Mouse (Mus musculus): ENCODE data around the gene Fbxl18. TPM values are rescaled to one million over a fixed set of nuclear protein-coding genes. Genes with fewer than 3 reads are reported as not detected.
A peak's percentile ranks its signal among the peaks of the same experiment; 100 is the strongest.

Gene Fbxl18
- polyA plus RNA-seq, 1 experiment from 2014 or later, result 14.5 TPM

DNA sequence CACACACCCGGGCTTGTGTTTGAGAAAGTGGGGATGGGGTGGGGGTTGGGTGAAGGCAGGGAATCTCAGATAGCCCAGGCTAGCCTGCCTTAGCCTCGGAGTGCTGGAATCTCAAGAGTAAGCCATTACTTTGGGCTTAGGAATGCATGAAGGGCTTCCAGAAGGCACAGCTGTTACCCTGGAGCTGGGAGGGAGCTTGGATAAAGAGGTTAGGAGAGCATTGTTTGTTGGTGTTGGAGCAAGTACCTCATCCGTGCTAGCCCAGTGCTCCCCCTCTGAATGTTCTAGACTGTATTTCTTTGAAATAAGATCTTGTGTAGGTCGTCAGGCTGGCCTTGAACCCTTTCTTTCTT lies 34.2 kb upstream of the Fbxl18 start:
- Histone ChIP-seq H3K9me3 (replicated peaks; ENCODE audit: control insufficient read depth, low read length) (no peaks in the 10 kb centered on the region), H3K27me3 (replicated peaks; ENCODE audit: control insufficient read depth, insufficient read depth, low read length) (no peaks in the 10 kb centered on the region), H3K9ac (ENCODE audit: low read length) (peak overlapping the region; percentile 52), H3K27ac (ENCODE audit: low read depth, low read length) (no peak overlapping the region), H3K4me2 (ENCODE audit: low read length) (peak overlapping the region; percentile 60), H3K4me1 (ENCODE audit: control insufficient read depth, insufficient read depth, low read length) (0 out of 2 replicates have a peak, but pooled peaks cover 6% of the 10 kb centered on the region), H3K4me3 (ENCODE audit: low read depth, low read length) (peak overlapping the region; percentile 26), H3K36me3 (ENCODE audit: control insufficient read depth, insufficient read depth, low read length) (no peaks in the 10 kb centered on the region)
- DNase-seq (ENCODE audit: low spot score) (no peak), ATAC-seq (no peak)
- 16% methylated on average over 4 of the region's 4 CpGs for WGBS

DNA sequence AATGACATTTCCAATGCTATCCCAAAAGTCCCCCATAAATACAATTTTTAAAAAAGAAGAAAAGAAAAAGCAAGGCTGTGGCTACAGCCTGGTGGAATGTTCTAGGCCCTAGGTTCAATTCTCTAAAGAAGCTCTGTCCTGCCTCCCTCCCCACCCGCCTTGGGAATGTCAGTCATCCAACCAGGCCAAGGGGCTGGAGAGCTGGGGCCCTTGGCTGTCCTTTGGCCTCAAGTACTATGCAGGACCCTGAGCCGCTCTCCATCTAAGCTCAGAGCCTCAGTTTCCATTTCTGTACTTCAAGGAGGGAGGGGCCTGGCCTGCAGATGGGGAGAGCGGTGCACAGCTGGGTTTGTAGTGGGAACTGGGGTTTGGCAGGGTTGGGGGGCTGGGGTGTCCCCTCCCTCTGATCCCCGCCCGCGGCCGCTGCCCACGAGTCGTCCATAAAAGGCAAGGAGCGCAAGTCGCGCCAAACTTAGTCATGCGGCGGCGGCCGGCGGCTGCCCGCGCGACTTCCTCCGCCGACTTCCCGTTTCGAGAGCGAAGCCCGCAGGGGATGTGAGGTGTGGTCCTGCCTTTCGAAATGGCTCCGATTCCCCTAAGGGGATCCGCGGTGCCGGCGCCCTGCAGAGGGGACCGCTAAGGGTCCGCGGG lies 33.7 kb upstream of the Fbxl18 start:
- peak; percentile 42; the same call in 1 of the 2 replicates for ATAC-seq
- 5% methylated on average over 35 of the region's 35 CpGs for WGBS

DNA sequence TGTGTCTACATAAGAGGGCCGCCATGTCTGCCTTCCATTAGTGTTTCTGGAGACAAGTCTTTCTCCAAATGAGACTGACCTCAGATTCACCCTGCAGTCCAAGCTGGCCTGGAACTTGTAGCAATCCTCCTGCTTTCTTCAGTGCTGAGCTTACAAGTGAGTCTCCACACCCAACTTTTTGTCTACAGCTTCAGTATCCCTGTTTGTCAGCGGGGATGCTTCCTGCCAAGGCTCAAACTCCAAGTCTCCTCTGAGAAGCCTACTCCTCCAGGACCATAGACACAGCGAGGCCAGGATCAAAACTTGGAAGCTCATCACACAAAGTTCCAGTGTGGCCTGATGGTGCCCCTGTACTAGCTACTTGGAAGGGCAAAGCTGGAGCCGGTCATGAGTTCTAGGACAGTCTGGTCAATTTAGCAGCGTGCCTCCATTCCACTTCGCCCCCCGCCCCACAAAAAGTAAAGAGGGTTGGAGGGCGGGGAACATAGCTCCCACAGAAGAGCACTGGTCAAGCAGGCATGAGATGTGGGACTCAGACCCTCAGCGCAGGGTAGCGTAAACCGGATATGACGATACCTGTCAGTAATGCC lies 32.2 kb upstream of the Fbxl18 start:
- Histone ChIP-seq H3K4me3 (ENCODE audit: low read depth, low read length) (no peak overlapping the region), H3K4me2 (ENCODE audit: low read length) (no peak overlapping the region), H3K9me3 (replicated peaks; ENCODE audit: control insufficient read depth, low read length) (no peaks in the 10 kb centered on the region), H3K27ac (ENCODE audit: low read depth, low read length) (no peak overlapping the region), H3K27me3 (replicated peaks; ENCODE audit: control insufficient read depth, insufficient read depth, low read length) (no peaks in the 10 kb centered on the region), H3K9ac (ENCODE audit: low read length) (no peak overlapping the region), H3K4me1 (ENCODE audit: control insufficient read depth, insufficient read depth, low read length) (0 out of 2 replicates have a peak, but pooled peaks cover 6% of the 10 kb centered on the region), H3K36me3 (ENCODE audit: control insufficient read depth, insufficient read depth, low read length) (no peaks in the 10 kb centered on the region)
- DNase-seq (ENCODE audit: low spot score) (no peak), ATAC-seq (no peak)
- WGBS, result 92% methylated on average over 12 of the region's 12 CpGs

More for the DNA sequence above, 33.7 kb upstream of the Fbxl18 start:
- peak; percentile 34 for DNase-seq (ENCODE audit: low spot score)
- Histone ChIP-seq H3K4me1 (ENCODE audit: control insufficient read depth, insufficient read depth, low read length) (0 out of 2 replicates have a peak, but pooled peaks cover 6% of the 10 kb centered on the region), H3K36me3 (ENCODE audit: control insufficient read depth, insufficient read depth, low read length) (no peaks in the 10 kb centered on the region), H3K27ac (ENCODE audit: low read depth, low read length) (no peak overlapping the region), H3K9me3 (replicated peaks; ENCODE audit: control insufficient read depth, low read length) (no peaks in the 10 kb centered on the region), H3K4me3 (ENCODE audit: low read depth, low read length) (peak overlapping the region; percentile 26), H3K27me3 (replicated peaks; ENCODE audit: control insufficient read depth, insufficient read depth, low read length) (no peaks in the 10 kb centered on the region), H3K4me2 (ENCODE audit: low read length) (peak overlapping the region; percentile 60), H3K9ac (ENCODE audit: low read length) (peak overlapping the region; percentile 52)

DNA sequence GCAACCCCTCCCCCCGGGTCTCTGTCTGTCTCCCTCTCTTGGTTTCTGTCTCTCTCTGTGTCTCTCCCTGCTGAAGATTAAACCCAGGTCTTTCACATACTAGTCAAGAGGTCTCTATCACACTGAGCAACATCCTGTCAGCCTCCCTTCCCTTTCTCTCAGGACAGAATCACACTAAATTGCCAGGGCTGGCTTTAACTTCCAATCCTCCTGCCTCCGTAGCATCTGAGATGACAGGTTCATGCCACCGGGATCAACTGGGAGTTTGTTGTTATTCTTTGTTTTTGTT lies 31.7 kb upstream of the Fbxl18 start:
- WGBS, result 57% methylated on average over 3 of the region's 3 CpGs
- ATAC-seq, result no peak
- Histone ChIP-seq H3K9me3 (replicated peaks; ENCODE audit: control insufficient read depth, low read length) (no peaks in the 10 kb centered on the region), H3K4me2 (ENCODE audit: low read length) (no peak overlapping the region), H3K27ac (ENCODE audit: low read depth, low read length) (no peak overlapping the region), H3K4me3 (ENCODE audit: low read depth, low read length) (no peak overlapping the region), H3K27me3 (replicated peaks; ENCODE audit: control insufficient read depth, insufficient read depth, low read length) (no peaks in the 10 kb centered on the region), H3K9ac (ENCODE audit: low read length) (no peak overlapping the region), H3K4me1 (ENCODE audit: control insufficient read depth, insufficient read depth, low read length) (0 out of 2 replicates have a peak, but pooled peaks cover 6% of the 10 kb centered on the region), H3K36me3 (ENCODE audit: control insufficient read depth, insufficient read depth, low read length) (no peaks in the 10 kb centered on the region)
- DNase-seq (ENCODE audit: low spot score), result no peak

DNA sequence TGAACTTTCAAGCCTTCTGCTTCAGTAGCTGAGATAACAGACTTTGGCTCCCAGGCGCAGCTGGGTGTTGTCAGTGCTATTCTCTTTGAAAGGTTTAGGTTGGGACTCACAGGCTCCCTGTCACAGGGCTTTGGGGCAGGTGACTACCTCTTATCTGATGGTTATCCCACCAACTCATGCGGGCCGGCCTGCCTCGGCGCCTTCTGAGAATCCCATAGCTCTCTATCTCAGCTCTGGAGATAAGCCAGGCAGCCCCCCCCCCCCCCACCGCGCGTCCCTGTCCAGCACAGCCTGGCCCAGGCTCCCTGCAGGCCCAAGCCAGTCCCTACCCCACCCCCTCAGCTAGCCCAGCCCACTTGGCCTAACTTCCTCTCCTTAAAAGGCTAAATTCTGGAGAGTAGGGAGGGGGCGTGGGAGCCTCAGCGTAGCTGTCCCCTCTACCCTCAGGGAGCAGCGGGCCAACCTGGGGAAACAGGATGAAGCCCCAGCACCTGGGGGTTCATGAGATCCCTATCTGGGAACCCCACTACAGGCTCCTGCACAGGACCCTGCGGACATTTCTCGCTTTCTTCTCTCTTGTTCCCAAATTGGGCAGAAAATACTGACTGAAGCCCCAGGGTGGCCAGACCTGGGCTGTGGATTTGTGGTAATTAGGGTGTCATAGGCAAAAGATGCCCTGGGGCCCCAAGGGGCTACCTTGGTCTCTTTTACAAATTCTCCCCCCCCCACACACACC lies 31.2 kb upstream of the Fbxl18 start:
- WGBS, result 14% methylated on average over 13 of the region's 13 CpGs
- Histone ChIP-seq H3K4me2 (ENCODE audit: low read length) (no peak overlapping the region), H3K27me3 (replicated peaks; ENCODE audit: control insufficient read depth, insufficient read depth, low read length) (no peaks in the 10 kb centered on the region), H3K9me3 (replicated peaks; ENCODE audit: control insufficient read depth, low read length) (no peaks in the 10 kb centered on the region), H3K9ac (ENCODE audit: low read length) (no peak overlapping the region), H3K27ac (ENCODE audit: low read depth, low read length) (no peak overlapping the region), H3K36me3 (ENCODE audit: control insufficient read depth, insufficient read depth, low read length) (no peaks in the 10 kb centered on the region), H3K4me1 (ENCODE audit: control insufficient read depth, insufficient read depth, low read length) (0 out of 2 replicates have a peak, but pooled peaks cover 6% of the 10 kb centered on the region), H3K4me3 (ENCODE audit: low read depth, low read length) (no peak overlapping the region)
- no peak for DNase-seq (ENCODE audit: low spot score)
- ATAC-seq, result peak; percentile 32; the same call in 1 of the 2 replicates

DNA sequence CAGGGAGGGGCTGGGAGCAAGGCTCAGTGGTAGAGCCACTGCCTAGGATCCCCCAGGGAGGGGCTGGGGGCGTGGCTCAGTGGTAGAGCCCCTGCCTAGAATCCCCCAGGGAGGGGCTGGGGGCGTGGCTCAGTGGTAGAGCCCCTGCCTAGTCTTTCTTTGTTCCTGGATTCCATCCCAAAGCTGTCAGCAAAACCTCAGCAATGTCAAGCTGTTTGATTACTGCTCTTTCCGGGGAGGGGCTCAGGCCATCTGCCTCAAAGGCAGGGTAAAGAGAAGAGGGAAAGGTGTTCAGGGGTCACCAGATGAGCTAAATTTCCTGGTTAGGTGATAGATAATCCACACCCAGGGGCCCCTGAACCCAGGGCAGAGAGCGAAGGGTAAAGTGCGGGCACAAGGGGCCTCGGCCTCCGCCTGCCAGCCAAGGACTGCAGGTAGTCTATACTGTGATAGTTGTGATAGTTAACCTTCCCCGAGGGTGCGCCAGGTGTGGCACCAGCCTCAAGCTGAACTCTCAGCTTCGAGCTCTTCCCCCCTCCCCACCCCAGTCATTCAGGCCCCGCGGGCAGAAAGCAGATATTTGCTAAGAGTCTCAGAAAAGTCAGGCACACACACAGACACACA lies 29.2 kb upstream of the Fbxl18 start:
- H3K4me2 ChIP-seq (ENCODE audit: low read length), result no peak overlapping the region
- 0 out of 2 replicates have a peak, but pooled peaks cover 6% of the 10 kb centered on the region for H3K4me1 ChIP-seq (ENCODE audit: control insufficient read depth, insufficient read depth, low read length)
- no peak overlapping the region for H3K4me3 ChIP-seq (ENCODE audit: low read depth, low read length)
- no peaks in the 10 kb centered on the region for H3K36me3 ChIP-seq (ENCODE audit: control insufficient read depth, insufficient read depth, low read length)
- H3K27ac ChIP-seq (ENCODE audit: low read depth, low read length), result no peak overlapping the region
- H3K9ac ChIP-seq (ENCODE audit: low read length), result no peak overlapping the region
- H3K27me3 ChIP-seq (replicated peaks; ENCODE audit: control insufficient read depth, insufficient read depth, low read length), result no peaks in the 10 kb centered on the region
- H3K9me3 ChIP-seq (replicated peaks; ENCODE audit: control insufficient read depth, low read length), result no peaks in the 10 kb centered on the region
- ATAC-seq, result no peak
- no peak for DNase-seq (ENCODE audit: low spot score)
- 83% methylated on average over 12 of the region's 12 CpGs for WGBS

DNA sequence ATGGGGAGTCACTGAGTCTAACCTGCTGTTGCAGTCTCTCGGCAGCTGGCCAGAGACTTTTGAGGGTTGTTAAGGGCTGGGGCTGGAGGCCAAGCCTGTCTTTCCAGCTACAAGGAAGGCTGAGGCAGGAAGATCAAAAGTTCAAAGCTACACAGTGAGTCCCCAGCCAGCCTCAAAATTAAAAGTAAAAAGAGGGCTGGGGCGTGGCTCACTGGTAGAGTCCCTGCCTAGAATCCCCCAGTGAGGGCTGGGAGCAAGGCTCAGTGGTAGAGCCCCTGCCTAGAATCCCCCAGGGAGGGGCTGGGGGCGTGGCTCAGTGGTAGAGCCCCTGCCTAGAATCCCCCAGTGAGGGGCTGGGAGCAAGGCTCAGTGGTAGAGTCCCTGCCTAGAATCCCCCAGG lies 28.6 kb upstream of the Fbxl18 start:
- Histone ChIP-seq H3K4me2 (ENCODE audit: low read length) (no peak overlapping the region), H3K36me3 (ENCODE audit: control insufficient read depth, insufficient read depth, low read length) (no peaks in the 10 kb centered on the region), H3K9ac (ENCODE audit: low read length) (no peak overlapping the region), H3K4me1 (ENCODE audit: control insufficient read depth, insufficient read depth, low read length) (0 out of 2 replicates have a peak, but pooled peaks cover 4% of the 10 kb centered on the region), H3K9me3 (replicated peaks; ENCODE audit: control insufficient read depth, low read length) (no peaks in the 10 kb centered on the region), H3K27me3 (replicated peaks; ENCODE audit: control insufficient read depth, insufficient read depth, low read length) (no peaks in the 10 kb centered on the region), H3K27ac (ENCODE audit: low read depth, low read length) (no peak overlapping the region), H3K4me3 (ENCODE audit: low read depth, low read length) (no peak overlapping the region)
- no peak for ATAC-seq
- DNase-seq (ENCODE audit: low spot score), result no peak
- WGBS, result 81% methylated on average over 3 of the region's 3 CpGs

DNA sequence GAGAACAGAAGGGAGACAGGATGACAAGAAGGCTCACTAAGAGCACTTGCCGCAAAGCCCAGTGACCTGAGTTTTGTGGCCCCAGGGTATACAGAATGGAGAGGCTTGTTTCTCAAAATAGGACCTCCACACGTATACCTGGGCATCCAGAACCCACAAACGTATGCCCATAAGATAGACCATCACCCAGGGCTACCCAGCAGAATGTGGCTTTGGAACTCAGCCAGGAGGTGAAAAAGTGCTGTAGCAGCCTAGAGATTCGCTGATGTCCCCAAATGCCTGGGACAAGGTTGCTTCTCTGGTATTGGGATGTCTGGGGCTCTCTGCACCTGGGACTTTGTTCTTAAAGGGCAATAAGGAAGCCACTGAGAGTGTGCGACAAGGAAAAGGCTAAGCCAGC lies 27.0 kb upstream of the Fbxl18 start:
- Histone ChIP-seq H3K27me3 (replicated peaks; ENCODE audit: control insufficient read depth, insufficient read depth, low read length) (no peaks in the 10 kb centered on the region), H3K4me1 (ENCODE audit: control insufficient read depth, insufficient read depth, low read length) (0 out of 2 replicates have a peak, but pooled peaks cover 4% of the 10 kb centered on the region), H3K27ac (ENCODE audit: low read depth, low read length) (no peak overlapping the region), H3K9ac (ENCODE audit: low read length) (no peak overlapping the region), H3K36me3 (ENCODE audit: control insufficient read depth, insufficient read depth, low read length) (no peaks in the 10 kb centered on the region), H3K4me3 (ENCODE audit: low read depth, low read length) (no peak overlapping the region), H3K9me3 (replicated peaks; ENCODE audit: control insufficient read depth, low read length) (no peaks in the 10 kb centered on the region), H3K4me2 (ENCODE audit: low read length) (no peak overlapping the region)
- DNase-seq (ENCODE audit: low spot score) (no peak), ATAC-seq (no peak)
- WGBS, result 82% methylated on average over 5 of the region's 5 CpGs

All from forebrain, embryonic 14.5 days (tissue).